Mouse (Mus musculus): Measurements from ENCODE around the gene Camta1. TPM values are rescaled to one million over a fixed set of nuclear protein-coding genes. Genes with fewer than 3 reads are reported as not detected.
A peak's percentile ranks its signal among the peaks of the same experiment; 100 is the strongest.

Camta1 gene
- polyA plus RNA-seq, 1 experiment from 2014 or later: 77.1 TPM

DNA sequence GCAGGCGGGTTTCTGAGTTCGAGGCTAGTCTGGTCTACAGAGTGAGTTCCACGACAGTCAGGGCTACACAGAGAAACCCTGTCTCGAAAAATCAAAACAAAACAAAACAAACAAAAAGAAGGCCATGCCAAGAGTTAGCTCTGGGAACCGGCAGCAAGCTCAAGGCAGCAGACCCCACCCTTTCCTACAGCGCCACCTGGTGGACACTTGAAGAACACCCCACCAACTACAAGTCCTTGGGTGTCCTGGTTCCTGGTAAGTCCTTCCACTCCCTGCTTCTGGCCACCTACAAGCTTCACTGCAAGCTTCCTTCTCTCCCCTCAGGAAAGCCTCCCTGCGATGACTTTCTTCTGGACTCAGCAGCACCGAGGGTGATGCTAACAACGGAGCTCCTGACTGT is 960.0 kb downstream of the Camta1 start:
- no peak overlapping the region for H3K4me2 ChIP-seq (replicated peaks)
- no peaks in the 10 kb centered on the region for H3K9me3 ChIP-seq (replicated peaks)
- H3K27ac ChIP-seq (replicated peaks): no peak overlapping the region
- H3K27me3 ChIP-seq: no peaks in the 10 kb centered on the region
- ATAC-seq (ENCODE audit: insufficient number of reproducible peaks, low FRiP score, low TSS enrichment, low read depth): no peak
- H3K36me3 ChIP-seq: peaks cover 85% of the 10 kb centered on the region
- H3K4me1 ChIP-seq: no peaks in the 10 kb centered on the region
- WGBS: 51% methylated on average over 9 of the region's 9 CpGs
- H3K9ac ChIP-seq: no peak overlapping the region
- no peak overlapping the region for H3K4me3 ChIP-seq (replicated peaks)

- Histone ChIP-seq H3K36me3 (peaks cover 87% of the 10 kb centered on the region), H3K4me3 (replicated peaks) (no peak overlapping the region), H3K9me3 (replicated peaks) (no peaks in the 10 kb centered on the region), H3K4me1 (no peaks in the 10 kb centered on the region), H3K4me2 (replicated peaks) (no peak overlapping the region), H3K27ac (replicated peaks) (no peak overlapping the region), H3K9ac (no peak overlapping the region), H3K27me3 (no peaks in the 10 kb centered on the region)
- no peak for ATAC-seq (ENCODE audit: insufficient number of reproducible peaks, low FRiP score, low TSS enrichment, low read depth)
- WGBS: 96% methylated on average over 13 of the region's 13 CpGs
Observed at GRCm38 (mm10) chr4:150900486-150900885, 961.2 kb downstream of the Camta1 start.

GRCm38 (mm10) chr4:150898716-150899365 is 962.8 kb downstream of the Camta1 start:
- Histone ChIP-seq H3K4me3 (replicated peaks) (no peak overlapping the region), H3K9me3 (replicated peaks) (no peaks in the 10 kb centered on the region), H3K27me3 (no peaks in the 10 kb centered on the region), H3K9ac (no peak overlapping the region), H3K36me3 (peaks cover 75% of the 10 kb centered on the region), H3K27ac (replicated peaks) (no peak overlapping the region), H3K4me2 (replicated peaks) (no peak overlapping the region), H3K4me1 (peaks cover 4% of the 10 kb centered on the region; the same call in 1 of the 2 replicates)
- 49% methylated on average over 13 of the region's 13 CpGs for WGBS
- no peak for ATAC-seq (ENCODE audit: insufficient number of reproducible peaks, low FRiP score, low TSS enrichment, low read depth)

GRCm38 (mm10) chr4:150896896-150897624 is 964.6 kb downstream of the Camta1 start:
- Histone ChIP-seq H3K27me3 (no peaks in the 10 kb centered on the region), H3K4me1 (peaks cover 4% of the 10 kb centered on the region; the same call in 1 of the 2 replicates), H3K9me3 (replicated peaks) (no peaks in the 10 kb centered on the region), H3K9ac (no peak overlapping the region), H3K36me3 (peaks cover 57% of the 10 kb centered on the region), H3K4me3 (replicated peaks) (no peak overlapping the region), H3K4me2 (replicated peaks) (no peak overlapping the region), H3K27ac (replicated peaks) (no peak overlapping the region)
- 93% methylated on average over 26 of the region's 26 CpGs for WGBS
- ATAC-seq (ENCODE audit: insufficient number of reproducible peaks, low FRiP score, low TSS enrichment, low read depth): no peak

- no peak overlapping the region for H3K4me2 ChIP-seq (replicated peaks)
- no peaks in the 10 kb centered on the region for H3K9me3 ChIP-seq (replicated peaks)
- no peak overlapping the region for H3K27ac ChIP-seq (replicated peaks)
- H3K4me3 ChIP-seq (replicated peaks): no peak overlapping the region
- no peak for ATAC-seq (ENCODE audit: insufficient number of reproducible peaks, low FRiP score, low TSS enrichment, low read depth)
- WGBS: 46% methylated on average over 8 of the region's 8 CpGs
- H3K36me3 ChIP-seq: peaks cover 35% of the 10 kb centered on the region
- H3K9ac ChIP-seq: no peak overlapping the region
- H3K27me3 ChIP-seq: no peaks in the 10 kb centered on the region
- H3K4me1 ChIP-seq: peaks cover 16% of the 10 kb centered on the region; the same call in 1 of the 2 replicates
Observed at GRCm38 (mm10) chr4:150894718-150895501, 966.8 kb downstream of the Camta1 start.

GRCm38 (mm10) chr4:150891308-150891707 is 970.4 kb downstream of the Camta1 start:
- ATAC-seq (ENCODE audit: insufficient number of reproducible peaks, low FRiP score, low TSS enrichment, low read depth): no peak
- H3K27ac ChIP-seq (replicated peaks): no peak overlapping the region

GRCm38 (mm10) chr4:150889955-150890315 is 971.7 kb downstream of the Camta1 start:
- Histone ChIP-seq H3K9me3 (replicated peaks) (no peaks in the 10 kb centered on the region), H3K4me2 (replicated peaks) (peak overlapping the region; percentile 27), H3K9ac (no peak overlapping the region), H3K27ac (replicated peaks) (peak overlapping the region; percentile 29; the same call in 1 of the 2 replicates), H3K27me3 (no peaks in the 10 kb centered on the region), H3K36me3 (no peaks in the 10 kb centered on the region), H3K4me1 (peaks cover 26% of the 10 kb centered on the region), H3K4me3 (replicated peaks) (no peak overlapping the region)
- ATAC-seq (ENCODE audit: insufficient number of reproducible peaks, low FRiP score, low TSS enrichment, low read depth): no peak
- WGBS: 39% methylated on average over 13 of the region's 13 CpGs

More at GRCm38 (mm10) chr4:150891308-150891707, 970.4 kb downstream of the Camta1 start:
- H3K36me3 ChIP-seq: peaks cover 5% of the 10 kb centered on the region
- H3K4me2 ChIP-seq (replicated peaks): no peak overlapping the region
- no peaks in the 10 kb centered on the region for H3K27me3 ChIP-seq
- H3K4me3 ChIP-seq (replicated peaks): no peak overlapping the region
- H3K4me1 ChIP-seq: peaks cover 29% of the 10 kb centered on the region
- H3K9ac ChIP-seq: no peak overlapping the region
- no peaks in the 10 kb centered on the region for H3K9me3 ChIP-seq (replicated peaks)
- WGBS: 63% methylated on average over 5 of the region's 5 CpGs

DNA sequence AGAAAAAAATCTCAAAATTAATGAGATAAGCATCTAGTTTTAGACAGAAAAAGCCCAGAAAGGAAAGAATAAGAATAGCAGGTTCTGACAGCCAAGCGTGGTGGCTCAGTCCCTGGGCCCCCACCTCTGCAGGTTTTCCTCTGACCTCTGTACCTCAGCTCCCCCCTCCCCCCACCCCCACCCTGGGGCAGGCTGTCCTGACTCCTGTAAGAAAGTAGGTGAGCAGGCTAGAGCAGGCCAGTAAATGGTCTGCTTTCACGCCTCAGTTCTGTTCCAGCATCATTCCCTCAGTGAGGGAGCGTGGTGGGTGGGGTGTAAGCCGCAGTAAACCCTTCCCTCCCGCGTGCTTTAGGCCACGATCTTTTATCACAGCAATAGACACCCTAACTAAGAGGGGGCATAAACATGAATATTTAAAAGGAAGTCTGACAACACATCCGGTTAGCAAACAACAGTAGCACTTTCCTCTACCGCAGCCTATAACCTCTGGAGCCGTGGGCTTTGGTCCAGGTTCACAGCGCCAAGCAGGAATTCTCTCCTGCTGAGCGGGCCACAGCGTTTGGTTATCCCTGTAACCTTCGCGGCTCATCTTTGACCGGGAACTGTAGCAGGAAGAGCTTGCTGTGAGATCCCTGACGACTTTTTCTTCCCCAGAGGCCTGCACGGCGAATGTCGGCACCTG is 972.3 kb downstream of the Camta1 start:
- Histone ChIP-seq H3K36me3 (no peaks in the 10 kb centered on the region), H3K4me1 (peaks cover 25% of the 10 kb centered on the region), H3K4me3 (replicated peaks) (no peak overlapping the region), H3K9ac (no peak overlapping the region), H3K27ac (replicated peaks) (peak overlapping the region; percentile 29; the same call in 1 of the 2 replicates), H3K4me2 (replicated peaks) (peak overlapping the region; percentile 27), H3K9me3 (replicated peaks) (no peaks in the 10 kb centered on the region), H3K27me3 (no peaks in the 10 kb centered on the region)
- 25% methylated on average over 20 of the region's 20 CpGs for WGBS
- no peak for ATAC-seq (ENCODE audit: insufficient number of reproducible peaks, low FRiP score, low TSS enrichment, low read depth)

- Histone ChIP-seq H3K9ac (no peak overlapping the region), H3K27me3 (no peaks in the 10 kb centered on the region), H3K4me2 (replicated peaks) (no peak overlapping the region), H3K4me3 (replicated peaks) (no peak overlapping the region), H3K27ac (replicated peaks) (no peak overlapping the region), H3K9me3 (replicated peaks) (no peaks in the 10 kb centered on the region), H3K36me3 (no peaks in the 10 kb centered on the region), H3K4me1 (peaks cover 25% of the 10 kb centered on the region)
- ATAC-seq (ENCODE audit: insufficient number of reproducible peaks, low FRiP score, low TSS enrichment, low read depth): 0 out of 2 replicates have a peak, but pooled peaks have one; percentile 18
- 71% methylated on average over 4 of the region's 4 CpGs for WGBS
Observed at GRCm38 (mm10) chr4:150888492-150888891, 973.2 kb downstream of the Camta1 start.

GRCm38 (mm10) chr4:150887903-150888302 is 973.8 kb downstream of the Camta1 start:
- Histone ChIP-seq H3K27ac (replicated peaks) (no peak overlapping the region), H3K4me1 (peaks cover 25% of the 10 kb centered on the region), H3K4me3 (replicated peaks) (no peak overlapping the region), H3K36me3 (no peaks in the 10 kb centered on the region), H3K9ac (no peak overlapping the region), H3K27me3 (no peaks in the 10 kb centered on the region), H3K9me3 (replicated peaks) (no peaks in the 10 kb centered on the region), H3K4me2 (replicated peaks) (no peak overlapping the region)
- 71% methylated on average over 5 of the region's 5 CpGs for WGBS
- ATAC-seq (ENCODE audit: insufficient number of reproducible peaks, low FRiP score, low TSS enrichment, low read depth): no peak

GRCm38 (mm10) chr4:150882632-150883031 is 979.0 kb downstream of the Camta1 start:
- Histone ChIP-seq H3K4me2 (replicated peaks) (no peak overlapping the region), H3K36me3 (peaks cover 5% of the 10 kb centered on the region; the same call in 1 of the 2 replicates), H3K4me3 (replicated peaks) (no peak overlapping the region), H3K27ac (replicated peaks) (no peak overlapping the region), H3K9me3 (replicated peaks) (peaks cover 24% of the 10 kb centered on the region), H3K27me3 (no peaks in the 10 kb centered on the region), H3K9ac (no peak overlapping the region), H3K4me1 (no peaks in the 10 kb centered on the region)
- no peak for ATAC-seq (ENCODE audit: insufficient number of reproducible peaks, low FRiP score, low TSS enrichment, low read depth)
- WGBS: 82% methylated on average over 5 of the region's 5 CpGs
